Mouse (Mus musculus): ENCODE results near the gene Eya2. TPM values are rescaled to one million over a fixed set of nuclear protein-coding genes. Genes with fewer than 3 reads are reported as not detected.
"Not testable (repeated sequence)": the region's sequence is repeated elsewhere in the genome, so short reads cannot be mapped to it uniquely, and the experiment has no call there.

The Eya2 gene
- total RNA-seq (2021), result 1 to 10 TPM; 1.4 to 1.6 TPM

DNA sequence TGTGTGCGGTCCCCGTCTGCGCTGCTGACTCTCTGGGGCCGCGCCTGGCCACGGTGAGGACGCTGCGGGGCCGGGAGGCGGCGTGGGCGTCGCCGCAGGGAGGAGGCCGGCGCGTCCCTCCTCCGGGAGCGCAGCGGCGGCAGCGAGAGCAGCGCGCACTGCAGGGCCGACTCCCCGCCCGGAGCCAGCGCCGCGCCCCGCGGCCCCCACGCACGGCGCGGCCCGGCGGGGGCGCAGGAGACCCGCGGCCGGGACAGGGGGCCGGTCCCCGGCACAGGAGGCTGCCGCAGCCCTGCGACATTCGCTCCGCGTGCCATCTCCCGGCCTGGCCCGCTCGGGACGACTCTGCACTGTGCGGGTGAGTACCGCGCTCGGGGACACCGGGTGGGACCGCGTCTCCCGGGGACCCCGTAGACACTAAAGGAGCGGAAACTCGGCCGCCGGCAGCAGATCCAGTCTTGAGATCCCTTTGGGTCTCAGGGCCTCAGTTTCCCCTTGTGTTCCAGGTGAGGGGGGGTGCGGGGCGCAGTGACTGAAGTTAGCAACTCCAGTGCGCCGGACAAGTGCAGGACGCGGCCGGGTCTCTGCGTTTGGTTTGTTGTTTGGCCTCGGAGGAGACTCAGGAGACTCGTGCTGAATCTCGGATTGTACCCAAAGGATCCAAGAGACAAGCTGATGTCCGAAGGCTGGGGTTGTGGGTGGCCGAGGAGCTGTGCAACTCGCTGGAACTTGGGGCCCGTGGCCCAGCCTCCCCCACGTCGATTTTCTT, at the start of gene Eya2:
Gene Eya2 (plus strand): TSS at position 126 of the 769 bp plus-strand sequence.
- intact Hi-C loops (cut with DNase I), result no loop called here
- DNase-seq, result no peak

DNA sequence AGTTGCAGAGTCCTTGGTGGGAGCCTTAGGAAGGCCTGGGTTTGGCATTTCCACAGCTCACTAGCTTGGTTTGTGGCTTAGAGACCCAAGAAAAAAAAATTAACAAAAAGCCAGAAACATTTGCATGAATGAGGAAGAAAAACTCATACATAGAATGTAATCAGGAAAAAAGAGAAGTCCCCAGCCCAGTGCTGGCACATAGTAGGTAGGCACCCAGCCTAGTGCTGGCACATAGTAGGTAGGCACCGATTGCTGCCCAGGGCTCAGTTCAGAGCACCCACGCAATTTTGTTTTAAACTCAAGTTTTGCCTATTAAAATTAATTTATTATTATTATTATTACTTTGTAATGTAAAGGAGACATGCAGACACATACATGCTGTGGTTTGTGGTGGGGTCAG, 49.1 kb upstream of the Eya2 start:
- no peak for DNase-seq
- intact Hi-C loops (cut with DNase I), result no loop called here

DNA sequence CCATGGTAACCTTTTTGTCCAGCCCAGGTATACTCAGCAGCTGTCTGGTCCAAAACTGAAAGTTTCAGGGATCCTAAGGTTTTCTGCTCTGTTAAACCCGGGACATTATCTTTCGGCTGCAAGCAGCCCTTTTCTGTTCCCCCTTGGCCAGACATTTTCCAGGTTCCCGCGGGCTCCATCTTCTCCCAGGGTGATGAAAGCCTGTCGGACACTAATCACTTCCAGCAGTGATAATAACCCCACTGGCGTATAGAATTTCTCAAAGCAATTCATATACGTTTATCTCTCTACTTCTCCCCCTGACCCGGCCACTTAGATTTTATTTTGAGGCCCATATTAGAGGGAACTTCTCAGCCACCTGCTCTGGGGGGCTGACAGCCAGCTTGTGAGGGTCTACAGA, 48.5 kb upstream of the Eya2 start:
- no peak for DNase-seq
- intact Hi-C loops (cut with DNase I), result no loop called here

GRCm38 (mm10) chr2:165547410-165547809, 47.4 kb upstream of the Eya2 start:
- intact Hi-C loops (cut with DNase I), result no loop called here
- peak in 1 of 2 experiments; percentile 26 for DNase-seq

- intact Hi-C loops (cut with DNase I), result no loop called here
- no peak for DNase-seq
Observed at GRCm38 (mm10) chr2:165548627-165549026, 46.2 kb upstream of the Eya2 start.

GRCm38 (mm10) chr2:165550410-165550809, 44.4 kb upstream of the Eya2 start:
- DNase-seq; intact Hi-C loops (cut with DNase I): not testable (repeated sequence)

GRCm38 (mm10) chr2:165554066-165554465, 40.8 kb upstream of the Eya2 start:
- intact Hi-C loops (cut with DNase I), result no loop called here
- no peak for DNase-seq

DNA sequence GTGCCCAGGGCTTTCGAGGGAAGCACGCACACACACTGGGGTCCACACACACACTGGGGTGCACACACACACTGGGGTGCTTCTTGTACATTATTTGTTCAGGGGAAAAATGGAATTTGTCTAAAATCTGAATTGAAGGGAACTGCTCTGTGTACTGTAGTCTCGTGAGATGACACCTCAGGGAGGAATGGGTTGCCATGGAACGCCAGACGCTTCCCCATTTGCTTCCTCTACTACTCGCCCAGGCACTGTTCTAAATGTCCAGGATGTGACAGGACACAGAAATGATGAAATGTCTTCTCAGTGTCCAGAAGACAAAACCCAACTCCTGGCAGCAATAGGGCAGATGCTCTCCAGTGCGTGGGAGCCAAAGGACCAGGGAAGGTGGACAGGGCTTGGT, 37.6 kb upstream of the Eya2 start:
- DNase-seq, result no peak
- intact Hi-C loops (cut with DNase I), result no loop called here

DNA sequence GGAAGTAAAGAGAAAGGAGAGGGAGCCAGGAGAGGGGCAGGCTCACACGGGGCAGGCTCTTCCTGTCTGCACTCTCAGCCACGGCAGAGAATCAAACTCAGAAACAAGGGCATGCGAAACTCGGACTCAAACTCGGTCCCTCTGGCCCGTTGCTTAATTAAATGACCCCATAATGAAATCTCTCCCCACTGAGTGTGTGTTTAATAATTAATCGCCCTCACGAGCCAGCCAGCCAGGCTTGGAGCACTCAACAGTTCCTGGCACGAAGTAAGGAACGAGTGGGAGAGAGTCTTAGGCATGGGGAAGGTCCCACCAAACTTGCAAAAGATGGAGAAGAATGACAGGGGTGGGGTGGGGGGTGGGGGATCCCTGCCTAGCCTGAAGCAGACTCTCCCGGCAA, 35.9 kb upstream of the Eya2 start:
- no peak for DNase-seq
- intact Hi-C loops (cut with DNase I), result no loop called here

DNA sequence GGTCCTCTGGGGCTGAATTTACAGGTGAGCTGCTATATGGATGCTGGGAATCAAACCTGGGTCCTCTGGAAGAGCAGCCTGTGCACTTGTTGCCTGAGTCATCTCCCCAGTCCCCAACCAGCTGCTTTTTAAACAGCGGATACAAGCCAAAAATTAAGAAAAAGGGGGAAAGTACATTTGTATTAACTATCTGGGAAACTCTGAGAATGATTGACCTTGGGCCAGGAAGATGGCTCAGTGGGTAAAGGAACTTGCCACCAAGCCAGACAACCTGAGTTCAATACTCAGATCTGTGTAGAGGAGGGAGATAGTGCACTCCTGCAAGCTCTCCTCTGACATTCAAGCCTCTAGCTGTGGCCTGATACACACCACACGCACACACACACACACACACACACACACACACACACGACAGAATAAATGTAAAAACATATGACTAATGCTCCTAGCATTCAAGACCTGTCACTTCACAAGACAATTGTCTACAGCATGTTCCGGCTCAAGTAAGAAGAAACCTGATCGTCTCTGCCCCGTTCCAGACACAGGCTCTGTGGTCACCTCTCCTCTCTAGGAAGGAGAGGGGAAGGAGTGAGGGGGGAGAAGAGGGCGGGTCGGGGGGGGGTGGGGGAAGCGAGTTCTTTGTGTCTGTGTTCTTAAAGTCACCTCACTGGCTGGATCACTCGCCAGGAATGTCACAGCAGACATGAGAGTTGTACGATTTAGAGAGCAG, 35.2 kb upstream of the Eya2 start:
- no peak for DNase-seq
- intact Hi-C loops (cut with DNase I), result no loop called here

DNA sequence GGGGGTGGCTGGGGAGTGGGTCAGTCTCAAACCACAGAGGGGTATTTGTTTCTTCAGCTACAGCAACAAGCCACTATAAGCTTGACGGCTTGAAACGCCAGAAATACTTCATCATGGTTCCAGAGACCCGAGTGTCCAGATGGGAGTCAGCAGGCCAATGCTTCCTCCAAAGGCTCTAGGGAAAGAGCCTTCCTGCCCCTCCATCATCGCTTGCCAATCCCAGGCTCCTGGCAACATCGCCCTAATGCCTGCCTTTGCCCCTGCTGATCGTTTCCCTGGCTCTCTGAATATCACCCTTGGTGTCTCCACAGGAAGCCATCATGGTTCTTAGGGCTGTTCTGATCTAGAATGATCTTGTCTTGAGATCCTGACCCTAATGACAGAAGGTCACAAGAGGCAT, 33.0 kb upstream of the Eya2 start:
- no peak for DNase-seq
- intact Hi-C loops (cut with DNase I), result no loop called here

- intact Hi-C loops (cut with DNase I), result no loop called here
- no peak for DNase-seq
Observed at GRCm38 (mm10) chr2:165563298-165564058, 31.4 kb upstream of the Eya2 start.

DNA sequence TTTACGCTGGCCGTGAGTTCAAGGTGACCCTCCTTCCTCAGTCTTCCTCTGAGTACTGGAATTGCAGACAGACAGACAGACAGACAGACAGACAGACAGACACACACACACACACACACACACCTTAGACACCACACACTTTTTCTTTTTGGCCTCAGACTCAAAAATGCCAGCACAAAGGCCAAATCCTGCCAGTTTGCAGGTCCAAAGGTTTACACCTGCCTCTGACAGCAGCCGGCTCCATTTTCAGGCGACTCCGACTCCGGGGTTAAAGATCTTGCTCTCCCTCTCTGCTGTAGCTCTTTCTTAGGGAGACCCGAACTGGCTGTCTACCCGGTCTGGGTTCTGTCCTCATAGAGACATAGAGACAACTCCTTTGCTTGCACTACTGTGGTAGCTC, 30.7 kb upstream of the Eya2 start:
- intact Hi-C loops (cut with DNase I), result no loop called here
- DNase-seq, result no peak

- intact Hi-C loops (cut with DNase I), result no loop called here
- DNase-seq, result no peak
Observed at GRCm38 (mm10) chr2:165564620-165565019, 30.2 kb upstream of the Eya2 start.

DNA sequence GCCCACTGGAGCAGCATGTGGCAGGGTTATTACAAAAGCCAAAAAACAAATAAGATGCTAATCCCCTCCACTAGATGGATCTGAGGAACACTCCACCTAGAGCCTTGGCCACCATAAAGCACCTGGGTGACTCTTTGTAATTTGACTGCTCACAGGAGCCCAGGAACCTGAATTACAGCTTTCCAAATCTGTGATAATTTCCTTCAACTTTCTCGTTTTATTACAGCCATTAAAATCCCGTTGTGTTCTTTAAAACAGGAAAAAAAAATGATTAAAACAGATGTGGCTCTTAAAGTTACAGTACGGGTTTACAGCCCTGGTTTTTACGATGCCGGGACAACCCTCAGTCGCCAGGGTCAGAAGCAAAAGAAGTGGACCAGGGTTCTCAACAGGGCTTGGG, 27.9 kb upstream of the Eya2 start:
- intact Hi-C loops (cut with DNase I), result no loop called here
- no peak for DNase-seq

GRCm38 (mm10) chr2:165567820-165568219, 27.0 kb upstream of the Eya2 start:
- intact Hi-C loops (cut with DNase I), result no loop called here
- no peak for DNase-seq

DNA sequence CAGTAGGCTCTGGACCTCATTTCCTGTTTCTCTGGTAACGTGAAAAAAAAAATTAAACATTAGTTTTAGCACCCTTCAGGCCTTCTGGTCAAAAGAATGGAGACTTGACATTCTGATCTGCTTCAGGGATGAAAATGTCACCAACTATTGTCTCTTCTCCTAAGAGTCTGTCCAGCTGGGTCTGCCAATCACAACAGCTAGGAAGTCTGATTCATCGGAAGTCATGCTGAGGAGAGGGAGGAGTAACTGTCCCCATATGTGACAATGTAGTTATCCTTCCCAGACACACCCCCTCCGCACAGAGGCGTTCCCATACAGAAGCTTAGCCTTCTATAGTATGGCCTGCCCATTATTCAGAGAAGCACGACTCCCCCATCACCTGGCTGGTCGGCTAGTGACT, 25.9 kb upstream of the Eya2 start:
- no peak for DNase-seq
- intact Hi-C loops (cut with DNase I), result no loop called here

GRCm38 (mm10) chr2:165571216-165571778, 23.5 kb upstream of the Eya2 start:
- intact Hi-C loops (cut with DNase I), result no loop called here
- no peak for DNase-seq

- DNase-seq, result no peak
- intact Hi-C loops (cut with DNase I), result no loop called here
Observed at GRCm38 (mm10) chr2:165583044-165583443, 11.8 kb upstream of the Eya2 start.

DNA sequence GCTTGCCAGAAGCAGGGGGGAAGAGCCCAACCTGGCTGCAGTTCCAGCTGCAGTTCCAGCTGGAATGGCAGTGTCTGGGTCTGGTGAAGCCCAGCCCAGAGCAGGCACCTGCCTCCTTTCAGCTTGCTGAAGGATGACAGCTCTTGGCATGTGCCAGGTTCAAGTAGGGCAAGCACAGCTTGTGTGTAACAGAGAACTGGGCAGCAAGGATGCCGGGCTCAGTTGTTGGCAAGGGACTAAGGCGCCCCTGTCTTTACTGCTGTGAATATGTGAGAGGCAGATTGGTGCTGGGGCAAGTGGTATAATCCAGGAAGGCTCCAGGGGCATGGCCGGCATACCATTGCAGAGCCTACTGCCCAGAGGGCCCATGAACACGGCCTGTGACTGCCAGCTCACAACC, 11.3 kb upstream of the Eya2 start:
- DNase-seq, result no peak
- intact Hi-C loops (cut with DNase I), result no loop called here

GRCm38 (mm10) chr2:165584563-165584962, 10.3 kb upstream of the Eya2 start:
- DNase-seq, result no peak
- intact Hi-C loops (cut with DNase I), result no loop called here
